19 mouse cellular contexts compared by ENCODE assay signal in the genomic region with DNA sequence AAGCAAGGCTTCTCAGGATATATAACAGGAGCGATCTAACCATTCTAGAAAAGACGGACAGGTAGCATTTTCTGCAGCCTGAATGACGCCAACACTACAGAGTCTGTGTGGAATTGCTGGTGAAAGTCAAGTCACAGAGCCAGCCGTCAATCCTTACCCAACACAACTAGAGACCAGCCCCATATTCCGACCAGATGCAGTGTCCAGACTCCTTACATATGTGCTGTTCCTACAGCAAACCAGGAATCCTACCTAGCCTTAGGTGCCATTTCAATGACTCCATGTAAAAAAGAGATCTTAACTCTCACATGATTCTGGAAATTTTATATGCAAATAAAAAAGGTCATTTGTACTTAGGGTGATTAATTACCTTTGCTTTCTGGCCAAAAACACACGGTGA.
"Had no signal": no experiment of that assay in that cellular context is flagged by ENCODE, and none has a peak within 500 bp of the region (broad histone marks: within the 10 kb centered on the region; RNA-seq: fewer than 3 reads in every experiment).

No protein-coding gene starts in this region.

- H3K36me3 ChIP-seq: midbrain, embryonic 10.5 days; midbrain, embryonic 12.5 days; neural tube, embryonic 13.5 days; neural tube, embryonic 15.5 days had no signal

- H3K9me3 ChIP-seq: midbrain, embryonic 10.5 days; midbrain, embryonic 12.5 days; neural tube, embryonic 13.5 days; neural tube, embryonic 15.5 days had no signal

- H3K4me3 ChIP-seq: midbrain, embryonic 10.5 days; midbrain, embryonic 12.5 days; myocyte; neural tube, embryonic 13.5 days; neural tube, embryonic 15.5 days had no signal

- H3K9ac ChIP-seq: lung, embryonic 14.5 days; midbrain, embryonic 12.5 days; neural tube, embryonic 13.5 days; neural tube, embryonic 15.5 days had no signal

- H3K4me1 ChIP-seq: midbrain, embryonic 12.5 days had no signal

- H3K4me2 ChIP-seq: lung, embryonic 14.5 days; midbrain, embryonic 12.5 days; neural tube, embryonic 13.5 days; neural tube, embryonic 15.5 days had no signal

- DNase-seq: lung, adult 18-20 months; lung, embryonic 14.5 days; lung, postnatal 10 days; lung, postnatal 4 days; midbrain, embryonic 14.5 days; retina, postnatal 1 day; right cerebral cortex, adult 18-20 months; right cerebral cortex, postnatal 25 days; right cerebral cortex, postnatal 4 days; spleen, adult 18-20 months; thymus, adult 18-20 months; thymus, postnatal 25 days; thymus, postnatal 4 days had no signal

- H3K27ac ChIP-seq: midbrain, embryonic 10.5 days; midbrain, embryonic 12.5 days; neural tube, embryonic 13.5 days; neural tube, embryonic 15.5 days had no signal

- H3K27me3 ChIP-seq: midbrain, embryonic 12.5 days; neural tube, embryonic 13.5 days; neural tube, embryonic 15.5 days had no signal

- ATAC-seq: midbrain, embryonic 16.5 days had no signal
